Mouse (Mus musculus) embryonic facial prominence, embryonic 12.5 days (tissue): ENCODE results near the gene Saysd1. TPM values are rescaled to one million over a fixed set of nuclear protein-coding genes. Genes with fewer than 3 reads are reported as not detected.
A peak's percentile ranks its signal among the peaks of the same experiment; 100 is the strongest.

Experiments used
- ATAC-seq: fragments of 200-750 bp; cut with Nextera tagmentation; 2 replicates; pipeline ENCODE4 v1.8.0; 2017; ENCODE audit not compliant: insufficient number of reproducible peaks, insufficient read depth, low FRiP score, low TSS enrichment
- H3K27ac ChIP-seq: fragments of 300-500 bp; sonication (generic); 2 replicates; pipeline ENCODE4 v1.5.1; 2016; ENCODE audit warnings: mild to moderate bottlenecking
- H3K27me3 ChIP-seq: fragments of 300-500 bp; sonication (generic); 2 replicates; pipeline ENCODE4 v1.6.1; 2016; ENCODE audit warnings: mild to moderate bottlenecking, moderate library complexity
- H3K36me3 ChIP-seq: fragments of 300-500 bp; sonication (generic); 2 replicates; pipeline ENCODE4 v1.6.1; 2016; ENCODE audit warnings: mild to moderate bottlenecking
- H3K4me1 ChIP-seq: fragments of 300-500 bp; sonication (generic); 2 replicates; pipeline ENCODE4 v1.6.1; 2016
- H3K4me2 ChIP-seq: fragments of 300-500 bp; sonication (generic); replicated peaks from 2 replicates; pipeline ENCODE4 v1.6.1; 2016; ENCODE audit warnings: mild to moderate bottlenecking, moderate library complexity
- H3K4me3 ChIP-seq: fragments of 300-500 bp; sonication (generic); 2 replicates; pipeline ENCODE4 v1.5.1; 2016; ENCODE audit warnings: mild to moderate bottlenecking
- H3K9ac ChIP-seq: fragments of 300-500 bp; sonication (generic); 2 replicates; pipeline ENCODE4 v1.6.1; 2016; ENCODE audit warnings: mild to moderate bottlenecking, moderate library complexity
- H3K9me3 ChIP-seq: fragments of 300-500 bp; sonication (generic); 2 replicates; pipeline ENCODE4 v1.6.1; 2016; ENCODE audit warnings: mild to moderate bottlenecking, moderate library complexity
- WGBS: fragments of 180-500 bp; shearing (Covaris S2); methylation state at CpG from one replicate; pipeline ENCODE4 v1.1.7; 2016; 5-methylcytosine and 5-hydroxymethylcytosine counted together
- polyA plus RNA-seq: library from polyadenylated mRNA; unstranded; fragments of >200 nt; fragmentation: Nextera tagmentation; extraction: Ambion mirVana; gene quantifications from 2 replicates; pipeline ENCODE4 v1.2.1, GENCODE M21; 2016

Gene Saysd1
- polyA plus RNA-seq, 1 experiment from 2014 or later = 11.5 TPM

GRCm38 (mm10) chr14:20128162-20128561 is 10.2 kb downstream of the Saysd1 start:
- no peak overlapping the region for H3K9ac ChIP-seq
- no peaks in the 10 kb centered on the region for H3K36me3 ChIP-seq
- no peaks in the 10 kb centered on the region for H3K27me3 ChIP-seq
- 82% methylated on average over 6 of the region's 6 CpGs for WGBS
- H3K4me2 ChIP-seq = no peak overlapping the region
- ATAC-seq = no peak
- H3K27ac ChIP-seq = no peak overlapping the region
- H3K9me3 ChIP-seq = no peaks in the 10 kb centered on the region
- no peaks in the 10 kb centered on the region for H3K4me1 ChIP-seq
- no peak overlapping the region for H3K4me3 ChIP-seq

DNA sequence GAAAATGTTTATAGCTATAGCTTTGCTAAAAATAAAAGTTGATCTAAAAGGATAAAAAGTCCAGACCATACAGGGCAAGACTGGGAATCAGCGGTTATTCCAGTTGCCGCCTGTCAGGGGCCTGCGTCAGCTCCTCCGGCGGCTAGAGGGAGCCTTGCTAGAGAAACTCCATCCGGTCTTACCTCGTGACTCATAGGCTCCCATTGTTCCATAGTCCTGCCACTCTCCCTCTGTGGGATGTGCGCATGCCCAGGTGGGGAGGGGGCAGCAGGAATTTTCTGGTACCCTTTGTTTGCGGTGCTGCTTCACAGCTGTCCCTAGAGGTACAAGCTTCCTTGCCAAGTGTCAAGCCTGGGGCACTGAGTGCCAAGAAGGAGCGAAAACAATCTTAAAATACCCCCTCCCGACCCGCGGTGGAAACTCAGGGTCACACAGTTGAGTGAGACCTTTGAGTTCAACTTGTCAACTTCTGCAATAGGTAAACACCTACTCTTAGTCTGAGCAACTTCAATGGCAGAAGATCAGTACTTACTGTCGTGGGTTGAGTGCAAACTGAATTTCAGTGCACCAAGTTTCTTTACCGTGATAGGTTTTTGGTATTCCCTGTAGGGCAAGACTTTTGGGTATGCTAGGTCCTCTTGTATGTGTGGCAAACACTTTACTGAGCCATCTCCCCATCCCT is 10.8 kb downstream of the Saysd1 start:
- no peak overlapping the region for H3K4me2 ChIP-seq
- H3K27me3 ChIP-seq = no peaks in the 10 kb centered on the region
- no peak overlapping the region for H3K4me3 ChIP-seq
- H3K9ac ChIP-seq = no peak overlapping the region
- no peaks in the 10 kb centered on the region for H3K4me1 ChIP-seq
- ATAC-seq = no peak
- H3K9me3 ChIP-seq = no peaks in the 10 kb centered on the region
- H3K36me3 ChIP-seq = no peaks in the 10 kb centered on the region
- 76% methylated on average over 15 of the region's 15 CpGs for WGBS
- H3K27ac ChIP-seq = no peak overlapping the region

- H3K27me3 ChIP-seq = no peaks in the 10 kb centered on the region
- ATAC-seq = no peak
- 44% methylated on average over 5 of the region's 5 CpGs for WGBS
- H3K4me1 ChIP-seq = 0 out of 2 replicates have a peak, but pooled peaks cover 2% of the 10 kb centered on the region
- no peak overlapping the region for H3K4me2 ChIP-seq
- H3K9ac ChIP-seq = no peak overlapping the region
- H3K9me3 ChIP-seq = no peaks in the 10 kb centered on the region
- no peak overlapping the region for H3K27ac ChIP-seq
- no peaks in the 10 kb centered on the region for H3K36me3 ChIP-seq
- H3K4me3 ChIP-seq = no peak overlapping the region
These were observed 17.5 kb downstream of the Saysd1 start for GRCm38 (mm10) chr14:20120868-20121267.

- ATAC-seq = no peak
- H3K27me3 ChIP-seq = no peaks in the 10 kb centered on the region
- no peak overlapping the region for H3K9ac ChIP-seq
- no peak overlapping the region for H3K4me2 ChIP-seq
- H3K9me3 ChIP-seq = no peaks in the 10 kb centered on the region
- no peaks in the 10 kb centered on the region for H3K36me3 ChIP-seq
- H3K27ac ChIP-seq = no peak overlapping the region
- no peak overlapping the region for H3K4me3 ChIP-seq
- H3K4me1 ChIP-seq = 0 out of 2 replicates have a peak, but pooled peaks cover 2% of the 10 kb centered on the region
- WGBS = 94% methylated on average over 11 of the region's 11 CpGs
These were observed 18.3 kb downstream of the Saysd1 start for GRCm38 (mm10) chr14:20120012-20120411.

DNA sequence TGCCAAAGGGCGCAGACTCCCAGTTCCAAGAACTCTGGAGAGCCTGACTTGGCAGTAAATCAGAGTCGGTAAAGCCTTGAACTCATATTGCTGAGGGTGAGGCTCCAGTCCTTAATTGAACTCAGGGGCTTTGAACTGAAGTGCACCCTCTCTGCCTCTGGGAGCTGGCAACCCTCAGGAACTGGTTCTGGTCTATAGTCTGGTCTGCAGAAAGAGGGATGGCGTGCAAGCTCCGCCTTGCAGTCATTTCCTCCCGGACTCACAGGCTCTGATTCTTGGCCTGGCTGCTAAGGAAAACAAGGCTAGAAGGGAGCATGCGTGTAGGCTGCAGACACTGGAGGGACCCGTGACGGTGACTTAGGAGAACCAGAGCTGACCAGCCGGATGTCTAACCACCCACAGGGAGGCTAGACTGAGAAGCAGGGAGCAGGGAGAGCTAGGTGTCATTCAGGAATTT is 22.2 kb downstream of the Saysd1 start:
- no peak overlapping the region for H3K27ac ChIP-seq
- 0 out of 2 replicates have a peak, but pooled peaks have one; percentile 25 for ATAC-seq

GRCm38 (mm10) chr14:20114951-20115350 is 23.4 kb downstream of the Saysd1 start:
- Histone ChIP-seq H3K36me3 (no peaks in the 10 kb centered on the region), H3K4me3 (no peak overlapping the region), H3K9me3 (no peaks in the 10 kb centered on the region), H3K27me3 (no peaks in the 10 kb centered on the region), H3K4me2 (no peak overlapping the region), H3K4me1 (no peaks in the 10 kb centered on the region), H3K27ac (no peak overlapping the region), H3K9ac (no peak overlapping the region)
- WGBS = 69% methylated on average over 6 of the region's 6 CpGs
- ATAC-seq = no peak

More for the DNA sequence above, 22.2 kb downstream of the Saysd1 start:
- H3K9ac ChIP-seq = no peak overlapping the region
- H3K27me3 ChIP-seq = no peaks in the 10 kb centered on the region
- no peaks in the 10 kb centered on the region for H3K9me3 ChIP-seq
- 41% methylated on average over 9 of the region's 9 CpGs for WGBS
- H3K4me2 ChIP-seq = no peak overlapping the region
- H3K4me3 ChIP-seq = no peak overlapping the region
- 0 out of 2 replicates have a peak, but pooled peaks cover 2% of the 10 kb centered on the region for H3K4me1 ChIP-seq
- H3K36me3 ChIP-seq = no peaks in the 10 kb centered on the region

DNA sequence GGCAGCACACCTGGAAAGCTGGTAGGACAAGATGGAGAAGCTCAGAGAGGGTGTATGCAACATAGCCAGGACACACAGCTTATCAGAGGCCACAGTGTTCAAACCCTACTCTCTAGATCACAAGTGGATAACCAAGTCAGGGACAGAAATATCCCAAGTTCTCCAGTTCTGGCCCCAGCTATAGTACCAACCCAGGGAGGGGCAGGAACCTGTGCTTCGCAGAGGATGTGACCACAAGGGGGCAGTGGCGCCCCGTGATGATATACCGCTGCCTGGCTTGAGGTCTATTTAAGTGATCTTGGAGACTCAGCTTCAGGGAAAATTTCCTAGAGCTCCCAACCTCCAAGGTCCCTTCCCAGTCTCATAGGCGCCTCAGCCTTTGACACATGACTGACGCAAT is 24.4 kb downstream of the Saysd1 start:
- Histone ChIP-seq H3K9ac (no peak overlapping the region), H3K4me3 (no peak overlapping the region), H3K36me3 (no peaks in the 10 kb centered on the region), H3K4me2 (no peak overlapping the region), H3K27ac (no peak overlapping the region), H3K27me3 (no peaks in the 10 kb centered on the region), H3K4me1 (no peaks in the 10 kb centered on the region), H3K9me3 (no peaks in the 10 kb centered on the region)
- ATAC-seq = peak; percentile 48; the same call in 1 of the 2 replicates
- WGBS = 8% methylated on average over 6 of the region's 6 CpGs

GRCm38 (mm10) chr14:20113189-20113961 is 25.0 kb downstream of the Saysd1 start:
- H3K36me3 ChIP-seq = no peaks in the 10 kb centered on the region
- H3K4me2 ChIP-seq = no peak overlapping the region
- no peak for ATAC-seq
- no peak overlapping the region for H3K27ac ChIP-seq
- H3K4me1 ChIP-seq = no peaks in the 10 kb centered on the region
- H3K9me3 ChIP-seq = no peaks in the 10 kb centered on the region
- H3K27me3 ChIP-seq = no peaks in the 10 kb centered on the region
- no peak overlapping the region for H3K9ac ChIP-seq
- WGBS = 60% methylated on average over 7 of the region's 7 CpGs
- H3K4me3 ChIP-seq = no peak overlapping the region

DNA sequence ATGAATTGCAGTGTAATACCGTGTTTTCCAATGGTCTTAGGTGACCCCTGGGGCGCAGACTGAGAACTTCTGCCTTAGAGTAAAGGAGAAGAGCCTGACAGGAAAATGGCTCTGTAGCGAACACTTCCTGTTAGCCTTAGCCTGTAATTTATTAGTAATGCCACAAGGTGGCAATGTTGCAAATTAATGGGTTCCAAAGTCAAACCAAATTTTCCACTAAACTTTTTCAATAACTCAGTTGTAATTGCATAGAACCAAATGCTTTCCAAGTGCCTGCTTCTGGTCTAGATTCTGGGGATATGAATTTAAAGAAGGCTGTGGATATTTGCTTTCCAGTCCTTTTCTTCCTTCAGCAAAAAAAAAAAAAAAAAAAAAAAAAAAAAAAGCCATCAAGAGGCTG is 26.1 kb downstream of the Saysd1 start:
- no peak overlapping the region for H3K9ac ChIP-seq
- no peaks in the 10 kb centered on the region for H3K27me3 ChIP-seq
- no peak overlapping the region for H3K27ac ChIP-seq
- H3K4me1 ChIP-seq = no peaks in the 10 kb centered on the region
- H3K36me3 ChIP-seq = no peaks in the 10 kb centered on the region
- no peak overlapping the region for H3K4me2 ChIP-seq
- 68% methylated on average over 3 of the region's 3 CpGs for WGBS
- no peak for ATAC-seq
- no peaks in the 10 kb centered on the region for H3K9me3 ChIP-seq
- no peak overlapping the region for H3K4me3 ChIP-seq

- H3K36me3 ChIP-seq = no peaks in the 10 kb centered on the region
- ATAC-seq = no peak
- no peaks in the 10 kb centered on the region for H3K27me3 ChIP-seq
- no peak overlapping the region for H3K27ac ChIP-seq
- no peaks in the 10 kb centered on the region for H3K9me3 ChIP-seq
- H3K9ac ChIP-seq = no peak overlapping the region
- whole genome bisulfite sequencing = 71% methylated on average over 1 of the region's 1 CpGs
- H3K4me3 ChIP-seq = no peak overlapping the region
- no peak overlapping the region for H3K4me2 ChIP-seq
- no peaks in the 10 kb centered on the region for H3K4me1 ChIP-seq
These were observed 27.4 kb downstream of the Saysd1 start for GRCm38 (mm10) chr14:20110945-20111344.

DNA sequence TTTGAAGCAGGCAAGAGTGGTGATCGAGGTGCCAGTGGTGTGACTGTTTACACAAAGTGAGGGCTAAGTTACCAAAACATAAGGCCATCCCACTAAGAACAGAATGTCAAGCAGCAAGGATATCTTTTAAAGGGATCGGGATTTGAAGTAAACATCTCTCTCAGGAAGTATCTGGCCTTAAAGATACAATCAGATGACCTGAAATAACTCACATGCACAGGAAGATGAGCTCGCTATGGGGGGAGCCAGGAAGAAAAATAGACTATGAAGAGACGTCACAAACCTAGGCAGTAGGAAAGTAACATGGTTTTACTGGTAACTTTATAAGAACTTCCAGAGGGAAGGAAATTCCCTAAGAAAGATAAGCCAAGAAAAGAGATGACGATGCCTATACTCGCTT is 32.1 kb downstream of the Saysd1 start:
- no peak overlapping the region for H3K9ac ChIP-seq
- H3K36me3 ChIP-seq = no peaks in the 10 kb centered on the region
- 77% methylated on average over 6 of the region's 6 CpGs for WGBS
- no peaks in the 10 kb centered on the region for H3K4me1 ChIP-seq
- H3K4me2 ChIP-seq = no peak overlapping the region
- H3K27ac ChIP-seq = no peak overlapping the region
- ATAC-seq = no peak
- H3K9me3 ChIP-seq = no peaks in the 10 kb centered on the region
- H3K4me3 ChIP-seq = no peak overlapping the region
- H3K27me3 ChIP-seq = no peaks in the 10 kb centered on the region

DNA sequence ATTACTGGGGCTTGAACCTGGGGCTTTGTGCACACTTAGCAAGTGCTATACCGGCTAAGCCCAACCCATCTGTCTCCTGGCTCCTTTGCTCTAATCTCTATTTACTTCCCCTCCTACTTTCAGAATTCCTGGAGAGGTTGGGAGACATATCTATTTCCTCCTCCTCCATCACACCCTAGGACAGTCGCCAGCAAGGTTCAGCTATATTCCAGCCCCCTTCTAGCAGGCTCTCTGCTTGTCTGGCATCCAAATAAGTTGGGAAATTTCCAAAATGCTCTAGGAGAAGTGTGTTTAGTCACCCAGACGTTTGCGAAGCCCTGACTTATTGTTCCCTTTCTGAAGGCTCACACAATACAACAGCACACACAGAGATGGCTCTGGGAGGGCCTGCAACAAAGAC is 35.1 kb downstream of the Saysd1 start:
- H3K36me3 ChIP-seq = no peaks in the 10 kb centered on the region
- no peak overlapping the region for H3K9ac ChIP-seq
- H3K27me3 ChIP-seq = no peaks in the 10 kb centered on the region
- 67% methylated on average over 4 of the region's 4 CpGs for WGBS
- H3K4me2 ChIP-seq = no peak overlapping the region
- ATAC-seq = no peak
- H3K4me1 ChIP-seq = no peaks in the 10 kb centered on the region
- H3K9me3 ChIP-seq = no peaks in the 10 kb centered on the region
- H3K27ac ChIP-seq = no peak overlapping the region
- H3K4me3 ChIP-seq = no peak overlapping the region
